Mouse (Mus musculus): Measurements from ENCODE around the gene Rb1.

Gene Rb1

DNA sequence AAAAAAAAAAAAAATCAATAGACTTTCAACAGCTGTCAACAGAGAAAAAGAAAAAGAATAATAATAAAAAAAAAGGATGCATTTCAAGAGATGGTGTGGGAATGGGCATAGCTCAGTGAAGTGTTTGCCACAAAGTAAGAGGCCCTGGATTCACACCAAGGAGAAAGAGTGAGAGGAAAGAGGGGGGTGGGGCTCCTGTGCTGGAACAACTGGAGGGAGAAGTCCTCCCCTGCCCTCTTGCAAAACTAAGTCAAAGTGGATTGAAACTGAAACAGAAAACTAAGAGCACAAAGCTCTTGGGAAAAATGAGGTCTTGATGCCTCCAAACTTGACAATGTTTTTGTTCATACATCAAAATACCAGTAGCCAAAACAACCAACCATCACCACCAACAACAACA, 116.4 kb downstream of the Rb1 start:
- no peak for DNase-seq (ENCODE audit: low read depth, low spot score)

DNA sequence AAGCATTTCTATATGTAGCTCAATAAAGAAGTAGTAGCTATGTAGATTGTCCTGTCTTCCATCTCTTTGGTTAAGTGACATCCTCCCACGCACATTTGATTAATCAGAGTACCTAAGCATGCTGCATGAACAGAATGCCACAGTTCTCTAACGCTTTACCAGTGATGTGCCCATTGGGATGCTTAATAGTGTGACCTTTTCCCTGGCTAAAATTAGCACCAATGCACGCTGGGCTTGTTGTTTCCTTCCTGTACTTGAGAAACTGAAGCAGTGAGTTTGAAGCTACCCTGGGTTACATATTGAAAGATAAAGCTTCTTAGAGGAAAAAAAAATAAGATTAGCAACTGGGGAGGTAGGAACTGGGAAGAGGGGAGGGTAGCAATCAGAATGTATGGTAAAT, 121.6 kb downstream of the Rb1 start:
- no peak for DNase-seq (ENCODE audit: low read depth, low spot score)

DNA sequence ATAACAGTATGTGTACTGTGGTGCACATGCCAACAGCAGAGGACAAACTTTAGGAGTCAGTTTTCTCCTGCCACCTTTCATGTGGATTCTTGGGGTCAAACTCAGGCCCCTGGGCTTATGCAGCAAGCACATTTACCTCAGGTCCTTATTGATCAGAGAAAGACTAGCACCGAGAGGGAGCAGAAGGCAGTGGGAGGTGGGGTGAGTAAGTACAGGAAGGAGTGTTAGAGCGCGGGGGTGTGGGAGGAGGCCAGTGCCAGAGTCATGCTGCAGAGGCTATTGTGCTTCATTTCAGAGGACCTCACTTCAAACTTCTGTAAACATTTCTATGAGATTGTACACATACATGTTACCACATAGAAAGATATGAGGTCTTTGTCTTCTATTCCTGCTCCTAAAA, 124.2 kb downstream of the Rb1 start:
- DNase-seq (ENCODE audit: low read depth, low spot score), result no peak

DNA sequence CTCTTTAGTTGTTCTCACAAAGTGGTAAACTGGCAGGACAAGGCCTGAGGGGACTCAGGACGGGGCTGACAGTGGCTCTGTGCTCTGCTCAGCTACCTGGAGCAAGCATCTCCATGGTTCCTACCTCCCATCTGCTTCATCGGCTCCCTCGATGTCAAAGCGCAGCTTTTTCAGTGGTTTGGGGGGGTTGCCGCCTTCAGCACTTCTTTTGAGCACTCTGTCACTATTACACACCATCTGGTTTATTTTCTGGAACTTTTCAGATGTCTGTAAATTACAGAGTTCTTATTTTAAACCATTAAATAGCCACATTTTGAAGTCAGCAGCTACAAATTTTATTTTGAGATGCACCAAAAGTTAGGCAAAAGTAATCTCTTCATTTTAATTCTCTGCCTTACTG, 126.6 kb downstream of the Rb1 start:
- no peak for DNase-seq (ENCODE audit: low read depth, low spot score)

DNA sequence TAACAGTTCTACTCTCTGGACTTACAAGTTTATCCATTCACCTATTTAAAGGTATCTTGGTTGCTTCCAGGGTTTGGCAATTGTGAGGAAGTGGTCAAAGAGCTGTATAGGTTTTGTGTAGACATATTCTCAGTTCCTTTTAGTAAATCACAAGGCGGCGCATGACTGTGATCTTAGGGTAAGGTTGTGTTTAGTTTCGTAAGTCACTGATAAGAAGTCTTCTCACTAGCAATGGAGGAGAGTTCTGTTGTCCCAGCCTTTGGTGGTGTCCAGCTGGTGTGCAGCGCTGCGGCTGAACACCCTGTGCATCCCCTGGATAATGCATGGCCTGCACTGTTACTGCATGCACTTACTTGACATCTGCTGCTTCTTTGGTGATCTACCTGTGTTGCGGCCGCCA, 138.7 kb downstream of the Rb1 start:
- no peak for DNase-seq (ENCODE audit: low read depth, low spot score)

DNA sequence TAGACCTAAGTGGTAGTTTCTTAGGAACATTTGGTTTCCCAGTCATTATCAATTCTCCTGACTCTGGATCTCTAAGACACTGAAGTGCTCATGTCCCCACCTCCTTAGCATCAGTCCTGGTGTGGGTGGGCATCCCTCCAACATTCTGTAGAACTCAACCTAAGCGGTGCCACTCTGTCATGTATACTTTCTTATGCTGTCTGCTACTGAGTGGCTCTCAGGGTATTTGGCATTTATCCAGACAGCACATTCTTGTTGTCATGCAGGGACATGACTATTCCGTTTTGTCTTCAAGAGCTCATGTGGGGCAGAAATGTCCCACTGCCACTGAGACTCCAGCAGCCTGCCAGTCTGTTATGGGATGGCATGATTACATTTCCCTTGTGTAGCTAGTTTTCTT, 144.5 kb downstream of the Rb1 start:
- DNase-seq (ENCODE audit: low read depth, low spot score), result no peak

DNA sequence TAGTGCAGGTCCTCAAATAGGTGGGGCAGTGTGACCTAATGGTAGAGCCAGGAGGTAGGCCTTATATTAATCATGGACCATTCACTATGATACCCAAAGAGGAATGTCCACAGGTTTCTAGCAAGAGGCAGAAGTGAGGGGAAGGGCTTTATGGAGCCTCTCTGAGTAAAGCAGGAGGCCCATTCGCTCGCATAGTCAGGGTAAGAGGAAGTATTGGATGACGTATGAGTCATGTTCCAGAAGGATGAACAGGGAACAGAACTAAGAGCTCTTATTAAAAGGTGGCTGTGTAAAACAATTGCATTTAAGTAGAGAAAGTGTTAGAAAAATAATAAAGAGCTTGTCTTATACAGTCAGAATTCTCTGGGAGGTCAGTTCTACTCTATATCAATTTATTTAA, 145.0 kb downstream of the Rb1 start:
- no peak for DNase-seq (ENCODE audit: low read depth, low spot score)

DNA sequence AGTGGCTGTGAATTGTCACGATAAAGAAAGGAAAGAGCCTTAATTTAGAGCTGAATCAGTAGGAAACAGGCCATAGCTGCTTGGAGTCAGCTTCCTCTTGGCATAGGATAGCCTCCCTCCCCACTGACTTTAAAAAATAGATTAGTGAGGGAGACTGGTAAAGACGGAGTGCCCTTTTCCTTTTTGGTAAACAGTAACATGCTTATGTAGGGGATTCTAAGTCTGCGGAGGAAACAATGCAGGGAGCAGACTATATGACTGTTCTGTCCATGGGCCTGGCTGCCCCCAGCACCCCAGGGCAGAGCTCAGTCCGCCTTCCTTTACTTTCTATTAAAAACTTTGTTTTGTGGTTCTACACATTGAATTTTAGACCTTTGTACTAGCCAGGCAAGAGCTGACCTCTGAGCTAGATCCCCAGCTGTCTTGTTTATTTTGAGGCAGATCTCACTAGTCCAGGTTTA, 146.4 kb downstream of the Rb1 start:
- DNase-seq (ENCODE audit: low read depth, low spot score), result no peak

DNA sequence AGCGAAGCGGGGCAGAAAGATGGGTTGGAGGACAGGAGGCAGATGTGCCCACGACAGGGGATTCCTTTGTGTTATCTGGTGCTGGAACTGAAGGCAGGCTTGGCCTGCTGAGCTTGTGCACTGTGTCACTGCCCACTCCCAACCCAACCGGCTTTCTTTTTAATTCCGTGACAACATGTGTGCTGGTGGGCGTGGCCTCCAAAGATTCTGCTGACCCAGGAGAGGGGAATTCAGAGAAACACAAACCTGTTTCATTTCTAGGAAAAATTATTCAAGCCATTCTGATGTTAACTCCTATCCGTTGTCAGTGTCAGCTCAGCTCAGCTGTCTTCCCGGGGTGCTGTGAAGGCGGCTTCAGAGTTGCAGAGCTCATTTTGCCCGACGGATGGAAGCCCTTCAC, 147.7 kb downstream of the Rb1 start:
- no peak for DNase-seq (ENCODE audit: low read depth, low spot score)

DNA sequence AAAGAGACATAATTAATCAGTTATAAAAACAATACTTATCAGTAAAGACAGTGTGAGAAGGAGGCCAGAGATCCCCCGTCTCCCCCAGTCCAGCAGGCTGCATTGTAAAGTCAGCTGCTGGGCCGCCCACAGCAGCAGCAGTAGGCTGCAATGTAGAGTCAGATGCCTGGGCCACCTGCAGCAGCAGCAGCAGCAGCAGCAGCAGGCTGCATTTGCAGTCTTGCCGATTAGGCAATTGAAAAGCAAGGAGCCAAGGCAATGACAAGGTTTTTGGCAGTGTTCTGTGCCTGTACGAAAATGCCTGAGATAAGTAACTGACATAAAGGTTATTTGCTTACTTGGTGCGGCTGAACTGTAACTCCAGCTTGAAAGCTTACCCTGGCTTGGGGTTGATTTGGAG, 149.4 kb downstream of the Rb1 start:
- no peak for DNase-seq (ENCODE audit: low read depth, low spot score)

DNA sequence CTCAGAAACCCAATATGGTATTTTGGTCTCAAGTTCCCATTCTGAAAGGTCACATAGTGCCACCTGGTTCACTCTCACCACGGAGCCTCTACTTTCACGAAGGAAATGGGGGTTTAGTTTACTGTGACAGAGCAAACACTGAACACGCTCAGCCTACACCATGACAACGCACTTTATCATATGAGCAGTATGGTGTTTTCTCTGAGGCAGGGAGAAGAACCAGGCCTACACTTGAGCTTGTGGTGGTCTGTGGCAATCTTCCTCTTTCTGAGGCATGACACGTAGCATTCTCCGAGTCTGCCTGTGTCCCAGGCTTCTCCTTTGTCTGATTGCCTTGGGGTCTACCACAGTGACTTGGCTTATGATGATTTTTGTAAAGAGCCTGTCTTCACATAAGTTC, 149.8 kb downstream of the Rb1 start:
- DNase-seq (ENCODE audit: low read depth, low spot score), result no peak

DNA sequence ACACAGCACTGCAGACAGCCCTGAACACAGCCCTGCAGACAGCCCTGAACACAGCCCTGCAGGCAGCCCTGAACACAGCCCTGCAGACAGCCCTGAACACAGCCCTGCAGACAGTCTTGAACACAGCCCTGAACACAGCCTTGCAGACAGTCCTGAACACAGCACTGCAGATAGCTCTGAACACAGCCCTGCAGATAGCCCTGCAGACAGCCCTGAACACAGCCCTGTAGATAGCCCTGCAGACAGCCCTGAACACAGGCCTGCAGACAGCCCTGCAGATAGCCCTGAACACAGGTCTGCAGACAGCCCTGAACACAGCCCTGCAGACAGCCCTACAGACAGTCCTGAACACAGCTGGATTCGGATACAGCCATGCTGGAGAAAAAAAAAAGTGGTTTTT, 150.6 kb downstream of the Rb1 start:
- no peak for DNase-seq (ENCODE audit: low read depth, low spot score)

DNA sequence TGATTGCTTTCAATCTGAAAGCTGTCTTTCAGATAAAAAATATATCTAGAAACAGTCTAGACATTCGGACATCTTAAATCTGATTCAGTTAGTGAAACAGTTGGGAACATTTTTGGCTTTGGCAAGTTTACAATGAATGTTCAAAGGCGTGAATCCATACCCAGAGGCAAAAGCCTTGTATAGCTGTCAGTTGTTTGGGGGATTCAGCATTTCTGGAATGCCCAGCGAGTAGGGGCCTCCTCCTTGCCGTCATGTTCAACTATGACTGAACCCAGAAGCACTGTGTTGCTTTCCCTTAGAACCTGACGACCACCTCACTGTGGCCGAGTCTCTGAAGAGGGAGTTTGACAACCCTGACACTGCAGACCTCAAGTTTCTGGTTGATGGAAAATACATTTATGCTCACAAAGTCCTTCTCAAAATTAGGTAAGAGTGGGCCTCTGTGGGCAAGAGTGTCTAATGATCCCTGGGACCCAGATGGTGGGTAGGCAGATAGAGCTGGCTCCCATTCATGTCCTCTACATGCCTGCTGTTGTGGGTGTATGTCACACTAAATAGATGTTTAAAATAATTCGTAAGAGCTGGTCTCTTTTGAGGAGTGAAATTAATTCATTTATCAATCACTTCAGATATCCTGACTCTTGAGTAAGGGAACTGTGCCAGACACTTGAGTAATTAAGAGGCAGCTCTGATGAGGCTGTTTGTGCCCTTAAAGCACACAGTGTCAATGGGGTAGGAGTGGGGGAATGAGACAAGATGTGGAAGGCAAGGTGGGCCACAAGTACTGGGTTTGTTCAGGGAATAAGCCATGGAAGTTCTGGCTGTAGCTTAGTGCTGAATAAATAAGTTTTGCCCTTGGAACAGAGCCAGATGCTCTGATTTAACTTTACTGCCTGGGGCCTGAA, 151.3 kb downstream of the Rb1 start:
- DNase-seq (ENCODE audit: low read depth, low spot score), result no peak

DNA sequence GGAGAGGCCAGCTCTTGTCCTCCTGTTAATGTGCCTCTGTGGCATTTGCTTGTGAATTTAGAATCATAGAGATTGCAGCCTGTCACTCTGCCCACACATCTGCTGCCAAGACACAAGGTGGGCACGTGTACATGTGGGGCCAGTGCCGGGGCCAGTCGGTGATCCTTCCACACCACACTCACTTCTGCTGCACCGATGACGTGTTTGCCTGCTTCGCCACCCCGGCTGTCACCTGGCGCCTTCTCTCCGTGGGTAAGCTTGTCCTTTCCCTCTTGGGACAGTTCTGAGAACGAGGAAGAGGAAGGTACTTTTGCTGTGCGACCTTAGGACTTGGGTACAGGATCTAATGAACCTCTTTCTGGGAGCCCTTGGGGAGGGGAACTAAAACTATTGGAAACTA, 152.0 kb downstream of the Rb1 start:
- DNase-seq (ENCODE audit: low read depth, low spot score), result no peak

DNA sequence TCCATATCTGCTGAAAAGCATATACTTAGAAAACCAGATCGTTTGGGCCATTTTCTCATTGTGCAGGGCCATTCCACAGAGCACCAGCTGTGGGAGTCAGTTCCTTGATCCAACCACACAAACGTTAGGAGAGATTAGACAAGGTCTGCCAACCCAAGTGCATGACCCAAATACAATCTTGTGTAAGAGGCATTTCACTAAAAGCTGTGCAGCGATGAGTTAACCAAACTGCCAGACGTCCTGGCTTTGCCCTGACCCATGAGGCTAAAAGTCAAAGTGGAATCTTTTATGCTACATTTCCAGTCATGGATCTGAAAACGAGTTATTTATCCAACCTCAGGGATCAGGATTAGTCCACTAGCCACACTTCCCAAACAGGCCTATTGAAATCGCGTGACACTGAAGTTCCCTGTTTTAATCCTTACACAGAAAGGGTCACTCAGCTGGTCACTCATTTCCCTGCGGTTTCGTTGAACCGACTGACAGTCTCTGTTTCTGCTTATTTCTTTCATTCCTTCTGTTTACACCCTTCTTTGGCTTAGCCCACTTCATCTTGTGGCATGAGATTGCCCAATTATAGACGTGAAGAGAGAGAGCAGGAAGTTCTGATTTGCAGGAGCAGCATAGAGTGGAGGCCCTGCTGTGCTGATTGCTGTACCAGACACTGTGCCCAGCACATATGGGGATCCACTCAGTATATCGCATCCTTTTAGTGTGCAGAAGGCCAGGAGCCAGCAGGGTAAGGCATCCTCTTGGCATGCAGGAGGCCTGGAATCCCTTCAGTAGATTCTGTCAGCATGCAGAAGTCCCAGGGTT, 153.2 kb downstream of the Rb1 start:
- no peak for DNase-seq (ENCODE audit: low read depth, low spot score)

DNA sequence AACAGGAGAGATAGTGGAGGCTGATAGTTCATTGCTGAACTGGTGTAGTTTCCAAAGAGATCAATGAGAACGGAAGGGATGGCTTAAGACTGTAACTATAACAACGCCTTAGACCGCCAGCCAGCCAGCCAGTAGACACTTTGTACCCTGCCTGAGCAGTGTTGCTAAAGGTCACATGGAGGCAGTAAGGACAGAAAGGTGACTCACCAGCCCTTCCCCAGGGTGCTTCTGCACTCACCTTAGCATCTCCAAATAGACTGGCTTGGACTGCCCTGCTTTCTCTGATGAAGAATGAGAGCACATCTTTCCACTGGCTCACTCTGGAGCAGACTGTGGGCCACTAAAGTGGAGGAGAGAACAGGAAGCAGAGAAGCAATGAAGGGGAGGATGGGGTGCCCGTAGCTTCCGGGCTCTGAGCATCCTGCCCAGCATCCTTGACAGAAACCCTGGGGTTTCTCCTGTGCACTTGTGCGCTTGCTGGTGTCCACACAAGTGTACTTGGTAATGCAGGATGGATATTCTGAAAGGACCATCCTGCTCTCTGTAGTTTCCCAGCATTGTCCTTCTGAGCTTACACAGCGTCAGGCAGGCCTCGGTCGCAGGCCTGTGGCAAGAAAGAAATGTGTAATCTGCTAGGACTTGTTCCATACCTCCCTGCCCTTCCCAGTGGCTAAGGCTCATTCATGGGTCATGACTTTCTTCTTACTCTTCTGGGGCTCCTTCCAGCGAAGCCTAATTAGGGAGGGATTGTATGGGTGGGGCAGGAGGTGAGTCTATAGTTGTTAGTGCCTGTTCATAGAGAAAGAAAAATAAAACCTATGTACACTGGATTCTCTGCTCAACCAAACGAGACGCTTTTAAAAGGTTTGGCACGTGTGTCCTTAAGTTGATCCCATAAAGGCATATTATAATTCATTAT, 155.4 kb downstream of the Rb1 start:
- no peak for DNase-seq (ENCODE audit: low read depth, low spot score)

DNA sequence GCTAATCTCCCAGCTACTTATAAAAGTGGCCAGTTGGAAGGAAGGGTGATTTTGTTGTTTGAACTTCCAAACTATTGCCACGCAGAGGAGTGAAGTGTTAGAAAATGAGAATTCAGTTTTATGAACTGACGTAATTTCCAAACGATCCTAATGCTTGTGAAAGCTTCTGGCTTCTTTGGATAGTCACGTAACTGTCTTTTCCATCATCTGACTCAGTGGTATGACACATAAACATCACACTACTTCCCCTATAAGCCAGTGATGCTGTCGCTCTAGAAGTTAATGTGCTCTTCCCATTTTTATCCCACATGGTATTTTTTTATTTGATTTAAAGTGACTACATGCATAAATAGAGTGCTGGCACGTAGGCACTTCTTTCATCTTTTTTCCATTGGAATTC, 157.0 kb downstream of the Rb1 start:
- DNase-seq (ENCODE audit: low read depth, low spot score), result no peak

DNA sequence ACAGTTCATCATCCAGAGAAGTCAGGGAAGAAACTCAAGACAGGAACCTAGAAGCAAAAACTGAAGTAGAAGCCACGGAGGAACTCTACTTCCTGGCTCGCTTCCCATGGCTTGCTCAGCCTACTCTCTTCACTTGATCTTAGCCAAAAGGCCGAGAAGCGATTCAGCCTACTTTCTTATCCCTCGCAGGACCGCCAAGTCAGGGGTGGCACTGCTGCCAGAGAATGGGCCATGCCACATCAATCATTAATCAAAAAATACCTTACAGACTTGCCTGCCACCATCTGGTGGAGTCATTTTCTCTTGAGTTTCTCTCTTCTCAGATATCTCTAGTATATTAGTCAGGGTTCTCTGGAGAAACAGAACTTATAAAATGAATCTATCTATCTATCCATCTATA, 160.5 kb downstream of the Rb1 start:
- no peak for DNase-seq (ENCODE audit: low read depth, low spot score)

DNA sequence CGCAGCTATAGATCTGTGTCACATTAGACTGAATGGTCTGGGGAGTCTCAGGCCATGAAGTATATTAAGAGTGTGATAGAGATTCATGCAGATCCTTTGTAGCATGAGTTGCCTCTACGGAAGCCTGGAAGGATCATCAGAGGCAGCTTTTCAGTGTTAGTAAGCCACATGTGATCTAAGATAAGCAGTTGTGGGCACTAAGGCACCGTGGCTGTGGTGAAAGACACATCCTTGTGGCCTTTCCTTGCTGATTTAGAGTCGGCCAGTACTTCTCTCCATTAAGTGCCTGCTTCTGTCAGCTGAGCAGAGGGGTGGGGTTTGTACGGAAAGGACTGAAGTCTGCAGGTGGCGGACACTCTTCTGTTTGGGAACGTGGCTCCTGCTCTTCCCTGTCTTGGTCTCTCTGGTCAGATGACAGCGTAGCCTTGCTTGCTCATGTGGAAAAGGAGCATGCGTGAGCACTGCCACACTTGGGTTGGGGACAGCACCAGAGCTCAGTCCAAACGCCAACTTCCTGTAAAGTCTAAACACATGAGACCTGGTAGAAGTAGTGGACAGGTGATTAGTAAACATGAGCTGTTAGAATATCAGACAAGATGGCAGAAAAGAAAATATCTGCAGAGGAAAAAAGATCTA, 162.1 kb downstream of the Rb1 start:
- no peak for DNase-seq (ENCODE audit: low read depth, low spot score)

DNA sequence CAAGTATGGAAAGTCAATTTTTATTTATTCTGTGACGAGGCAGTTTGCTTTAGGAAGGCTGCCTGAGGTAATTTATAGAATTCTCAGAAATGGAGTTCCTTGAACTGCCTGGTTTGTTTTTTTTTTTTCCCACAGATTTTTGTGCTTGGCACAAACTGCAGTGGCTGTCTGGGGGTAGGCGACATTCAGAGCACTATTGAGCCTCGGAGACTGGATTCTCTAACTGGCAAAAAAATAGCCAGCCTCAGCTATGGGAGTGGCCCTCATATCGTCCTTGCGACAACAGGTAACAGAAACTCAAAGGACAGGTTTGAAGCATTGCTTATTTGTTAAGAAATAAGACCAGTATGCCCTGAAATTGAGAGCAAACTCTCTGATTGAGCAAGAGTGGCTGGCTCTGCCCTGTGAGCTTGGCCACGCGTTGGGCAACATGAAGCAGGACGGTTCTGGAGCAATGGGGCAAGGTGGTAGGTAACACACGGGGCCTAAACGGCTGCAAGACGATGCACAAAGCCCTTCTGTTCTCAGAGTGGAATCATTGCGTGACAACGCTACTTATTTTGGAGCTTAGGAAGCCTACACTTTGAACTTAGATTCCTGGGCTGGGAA, 163.3 kb downstream of the Rb1 start:
- no peak for DNase-seq (ENCODE audit: low read depth, low spot score)

DNA sequence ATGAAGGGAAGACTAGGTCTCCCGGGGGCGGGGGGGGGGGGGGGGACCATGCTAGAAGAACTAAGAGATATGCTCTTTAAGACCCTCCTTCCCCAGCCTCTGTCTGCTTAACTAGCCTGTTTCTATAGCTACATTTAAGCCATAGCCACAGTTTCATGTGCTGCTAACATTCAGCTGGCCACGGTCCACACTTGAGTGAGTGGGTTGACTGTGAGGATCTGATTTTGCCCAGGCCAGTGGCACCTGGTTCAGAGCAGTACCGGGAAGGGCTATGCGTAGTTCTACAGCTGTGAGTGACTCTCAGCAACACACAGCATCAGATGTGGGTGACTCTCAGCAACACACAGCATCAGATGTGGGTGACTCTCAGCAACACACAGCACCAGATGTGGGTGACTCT, 164.3 kb downstream of the Rb1 start:
- no peak for DNase-seq (ENCODE audit: low read depth, low spot score)

Data from forelimb bud, embryonic 11.5 days (tissue).